ENCODE assay signal across 15 mouse cellular contexts in genomic region chr19:43738409-43738808, GRCm38 (mm10).
"Had no signal": no experiment of that assay in that cellular context is flagged by ENCODE, and none has a peak within 500 bp of the region (broad histone marks: within the 10 kb centered on the region; RNA-seq: fewer than 3 reads in every experiment).

No protein-coding gene starts in this region.

- H3K4me1 ChIP-seq: neural tube, embryonic 15.5 days; stomach, embryonic 15.5 days had no signal

- H3K27ac ChIP-seq: neural tube, embryonic 15.5 days; stomach, embryonic 15.5 days; stomach, postnatal 0 days had no signal

- H3K4me3 ChIP-seq: neural tube, embryonic 15.5 days; stomach, embryonic 15.5 days had no signal

- DNase-seq: retina, postnatal 1 day; right cerebral cortex, adult 18-20 months; right cerebral cortex, postnatal 14 days; right cerebral cortex, postnatal 25 days; right cerebral cortex, postnatal 4 days; spleen, adult 18-20 months; thymus, adult 18-20 months; thymus, adult 2 months; thymus, postnatal 14 days; thymus, postnatal 25 days; thymus, postnatal 36 days; thymus, postnatal 4 days had no signal

- H3K9me3 ChIP-seq: neural tube, embryonic 15.5 days; stomach, embryonic 15.5 days had no signal

- H3K9ac ChIP-seq: neural tube, embryonic 15.5 days; stomach, embryonic 15.5 days had no signal
